Mouse (Mus musculus) B cell, adult (primary cell): ENCODE measurements around the gene Olfr556. TPM values are rescaled to one million over a fixed set of nuclear protein-coding genes. Genes with fewer than 3 reads are reported as not detected.

Experiments
- total RNA-seq: library from RNA; stranded (reverse); gene quantifications from 4 replicates; pipeline ENCODE4 v1.2.4, GENCODE M21; 2023; ENCODE audit not compliant: inconsistent age

The Olfr556 gene
- total RNA-seq: not detected in 4 replicates

GRCm38 (mm10) chr7:102664599-102664998 is at the start of gene Olfr556:
Gene Olfr556 (plus strand): TSS chr7:102664899.

GRCm38 (mm10) chr7:102618118-102618517 is 46.6 kb upstream of the Olfr556 start, which contains the start of gene Olfr553:
Gene Olfr553 (minus strand): TSS chr7:102618218.

GRCm38 (mm10) chr7:102638132-102638531 is 26.6 kb upstream of the Olfr556 start, which contains the start of gene Olfr554:
Gene Olfr554 (plus strand): TSS chr7:102638432.

GRCm38 (mm10) chr7:102658523-102658922 is 6.2 kb upstream of the Olfr556 start, which contains the start of gene Olfr555:
Gene Olfr555 (plus strand): TSS chr7:102658823.

GRCm38 (mm10) chr7:102686944-102687501 is 22.3 kb downstream of the Olfr556 start, which contains the start of gene Trim68:
Gene Trim68 (minus strand): TSS chr7:102687327.

GRCm38 (mm10) chr7:102695358-102696125 is 30.8 kb downstream of the Olfr556 start, which contains the start of gene Olfr557:
Gene Olfr557 (plus strand): TSS chr7:102695910.

GRCm38 (mm10) chr7:102701915-102702314 is 37.2 kb downstream of the Olfr556 start, which contains the start of gene Olfr558:
Gene Olfr558 (plus strand): TSS chr7:102702215.

GRCm38 (mm10) chr7:102718970-102719369 is 54.3 kb downstream of the Olfr556 start, which contains the start of gene Olfr33:
Gene Olfr33 (minus strand): TSS chr7:102719070.

Other genes starting within 250 kb of the Olfr556 start
- gene Rrm1, start 223.2 kb upstream of the Olfr556 start, total RNA-seq: 36.5 to 47.4 TPM (median 43.8 TPM) in 4 replicates
- gene Olfr543, start 183.2 kb upstream of the Olfr556 start, total RNA-seq: not detected in 4 replicates
- not detected in 4 replicates for gene Olfr544, start 176.6 kb upstream of the Olfr556 start, total RNA-seq
- gene Olfr545, start 165.3 kb upstream of the Olfr556 start, total RNA-seq: not detected in 4 replicates
- not detected in 4 replicates for gene Olfr547, start 130.2 kb upstream of the Olfr556 start, total RNA-seq
- not detected in 4 replicates for gene Olfr548-ps1, start 124.0 kb upstream of the Olfr556 start, total RNA-seq
- not detected in 4 replicates for gene Olfr549, start 115.0 kb upstream of the Olfr556 start, total RNA-seq
- 33.8 to 44.8 TPM (median 38.9 TPM) in 4 replicates for gene Trim21, start 99.4 kb upstream of the Olfr556 start, total RNA-seq
- not detected in 4 replicates for gene Olfr550, start 93.5 kb upstream of the Olfr556 start, total RNA-seq
- gene Olfr551, start 73.0 kb upstream of the Olfr556 start, total RNA-seq: not detected in 4 replicates
- 0.16 to 0.18 TPM in 2 of 4 replicates, not detected in the others for gene Olfr552, start 67.1 kb upstream of the Olfr556 start, total RNA-seq
- gene Olfr553, start 46.7 kb upstream of the Olfr556 start, total RNA-seq: not detected in 4 replicates
- not detected in 4 replicates for gene Olfr554, start 26.5 kb upstream of the Olfr556 start, total RNA-seq
- not detected in 4 replicates for gene Olfr555, start 6.1 kb upstream of the Olfr556 start, total RNA-seq
- 17.1 to 19.9 TPM (median 18.1 TPM) in 4 replicates for gene Trim68, start 22.4 kb downstream of the Olfr556 start, total RNA-seq
- gene Olfr557, start 31.0 kb downstream of the Olfr556 start, total RNA-seq: not detected in 4 replicates
- not detected in 4 replicates for gene Olfr558, start 37.3 kb downstream of the Olfr556 start, total RNA-seq
- not detected in 4 replicates for gene Olfr33, start 54.2 kb downstream of the Olfr556 start, total RNA-seq
- gene Olfr559, start 62.6 kb downstream of the Olfr556 start, total RNA-seq: not detected in 4 replicates
- gene Olfr560, start 94.5 kb downstream of the Olfr556 start, total RNA-seq: not detected in 4 replicates
- gene Olfr78, start 94.6 kb downstream of the Olfr556 start, total RNA-seq: not detected in 4 replicates
- gene Olfr561, start 106.3 kb downstream of the Olfr556 start, total RNA-seq: not detected in 4 replicates
- gene Olfr564, start 138.6 kb downstream of the Olfr556 start, total RNA-seq: not detected in 4 replicates
- not detected in 4 replicates for gene Olfr566, start 193.9 kb downstream of the Olfr556 start, total RNA-seq
- gene Olfr568, start 212.2 kb downstream of the Olfr556 start, total RNA-seq: not detected in 4 replicates
- not detected in 4 replicates for gene Olfr569, start 226.0 kb downstream of the Olfr556 start, total RNA-seq
- gene Olfr570, start 229.7 kb downstream of the Olfr556 start, total RNA-seq: not detected in 4 replicates